Mouse (Mus musculus) midbrain, postnatal 0 days (tissue): ENCODE measurements around the gene Nup88. TPM values are rescaled to one million over a fixed set of nuclear protein-coding genes. Genes with fewer than 3 reads are reported as not detected.
"Not testable (repeated sequence)": the region's sequence is repeated elsewhere in the genome, so short reads cannot be mapped to it uniquely, and the experiment has no call there.

Experiments used
- ATAC-seq: fragments of 200-750 bp; cut with Nextera tagmentation; 2 replicates; pipeline ENCODE4 v1.8.0; 2017; ENCODE audit warnings: moderate number of reproducible peaks, mild to moderate bottlenecking, moderate TSS enrichment, moderate library complexity; ENCODE audit not compliant: low FRiP score
- DNase-seq: peaks from one replicate; pipeline ENCODE4 v3.0.0-alpha.2; 2015; ENCODE audit warnings: low spot score
- H3K27ac ChIP-seq: fragments of 300-500 bp; sonication (generic); 2 replicates; pipeline ENCODE4 v1.5.1; 2014; ENCODE audit warnings: low read depth, mild to moderate bottlenecking, low read length, mixed read lengths
- H3K27me3 ChIP-seq: fragments of 300-500 bp; sonication (generic); 2 replicates; pipeline ENCODE4 v1.6.1; 2014; ENCODE audit warnings: low read length, control low read depth, mixed read lengths; ENCODE audit not compliant: insufficient read depth
- H3K36me3 ChIP-seq: fragments of 300-500 bp; sonication (generic); 2 replicates; pipeline ENCODE4 v1.6.1; 2014; ENCODE audit warnings: low read length, control low read depth, mixed read lengths; ENCODE audit not compliant: insufficient read depth
- H3K4me1 ChIP-seq: fragments of 300-500 bp; sonication (generic); 2 replicates; pipeline ENCODE4 v1.6.1; 2014; ENCODE audit warnings: mild to moderate bottlenecking, control low read depth, antibody characterized with exemption, low read length, mixed read lengths; ENCODE audit not compliant: insufficient read depth
- H3K4me2 ChIP-seq: fragments of 300-500 bp; sonication (generic); 2 replicates; pipeline ENCODE4 v1.6.1; 2014; ENCODE audit warnings: low read depth, mild to moderate bottlenecking, low read length, mixed read lengths; ENCODE audit not compliant: poor library complexity, severe bottlenecking
- H3K4me3 ChIP-seq: fragments of 300-500 bp; sonication (generic); 2 replicates; pipeline ENCODE4 v1.5.1; 2014; ENCODE audit warnings: low read depth, mild to moderate bottlenecking, low read length, moderate library complexity
- H3K9ac ChIP-seq: fragments of 300-500 bp; sonication (generic); replicated peaks from 2 replicates; pipeline ENCODE4 v1.6.1; 2014; ENCODE audit warnings: mild to moderate bottlenecking, low read length, moderate library complexity, mixed read lengths; ENCODE audit not compliant: poor library complexity, severe bottlenecking
- H3K9me3 ChIP-seq: fragments of 300-500 bp; sonication (generic); 2 replicates; pipeline ENCODE4 v1.6.1; 2016; ENCODE audit warnings: low read length, control low read depth
- CTCF ChIP-seq: IDR thresholded peaks from 2 replicates; pipeline ENCODE4 v1.5.1; 2016; ENCODE audit warnings: antibody characterized with exemption, mild to moderate bottlenecking
- WGBS: fragments of 180-500 bp; shearing (Covaris S2); extraction: QIAGEN DNeasy Blood & Tissue Kit; methylation state at CpG from one replicate; pipeline ENCODE4 v1.1.7; 2014; 5-methylcytosine and 5-hydroxymethylcytosine counted together
- polyA plus RNA-seq: library from polyadenylated mRNA; unstranded; fragments of >200 nt; fragmentation: Nextera tagmentation; extraction: Ambion mirVana; gene quantifications from 2 replicates; pipeline ENCODE4 v1.2.1, GENCODE M21; 2015
- total RNA-seq: library from RNA; depleted of rRNA; stranded (reverse); fragments of >200 nt; gene quantifications from 2 replicates; pipeline ENCODE4 v1.2.3, GENCODE M21; 2014

Gene Nup88
- total and polyA plus RNA-seq, 2 experiments from 2014 or later: 63.8 to 104 TPM

DNA sequence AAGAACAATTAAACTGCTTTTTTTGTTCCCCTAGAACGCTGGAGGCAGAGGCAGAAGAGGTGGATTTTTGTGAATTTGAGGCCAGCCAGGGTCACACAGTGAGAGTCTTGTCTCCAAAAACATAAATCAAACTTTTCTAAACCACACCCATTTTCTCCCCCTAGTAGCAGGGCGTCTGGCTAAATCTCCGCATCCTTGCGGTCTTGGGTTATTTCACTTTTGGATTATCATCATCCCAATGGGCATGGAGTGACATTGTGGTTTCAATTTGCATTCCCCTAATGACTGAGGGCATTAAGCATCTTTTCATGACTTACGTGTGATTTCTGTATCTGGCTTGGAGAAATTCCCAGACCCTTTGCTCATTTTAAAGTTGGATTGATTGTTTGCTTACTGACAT is 38.3 kb downstream of the Nup88 start:
- H3K4me2 ChIP-seq: no peak overlapping the region
- no peak overlapping the region for H3K9ac ChIP-seq
- H3K9me3 ChIP-seq: no peaks in the 10 kb centered on the region
- no peak overlapping the region for H3K27ac ChIP-seq
- H3K27me3 ChIP-seq: no peaks in the 10 kb centered on the region
- no peak for DNase-seq
- no peak for ATAC-seq
- WGBS: 80% methylated on average over 5 of the region's 5 CpGs
- no peaks in the 10 kb centered on the region for H3K4me1 ChIP-seq
- no peak for TF ChIP-seq CTCF
- peaks cover 40% of the 10 kb centered on the region for H3K36me3 ChIP-seq
- H3K4me3 ChIP-seq: no peak overlapping the region

DNA sequence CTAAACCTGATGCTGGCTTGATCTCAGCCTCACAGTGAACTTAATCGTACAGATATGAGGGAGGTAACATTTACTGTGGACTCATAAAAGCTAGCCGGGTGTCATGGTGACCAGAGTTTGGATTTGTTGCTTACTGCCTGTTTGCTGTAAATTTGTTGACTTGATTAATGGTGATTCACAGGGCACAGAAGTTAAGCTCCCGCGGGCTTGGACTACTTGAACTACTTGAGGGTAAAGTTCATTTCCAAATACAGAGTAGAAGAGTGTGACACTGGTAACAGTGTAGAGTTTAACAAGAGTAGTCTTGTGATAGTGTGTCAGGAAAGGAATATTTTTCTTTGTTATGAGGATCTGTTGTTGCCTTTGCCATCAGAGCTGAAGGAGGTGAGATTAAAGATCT is 50.2 kb downstream of the Nup88 start:
- H3K9me3 ChIP-seq: no peaks in the 10 kb centered on the region
- TF ChIP-seq CTCF: no peak
- no peaks in the 10 kb centered on the region for H3K27me3 ChIP-seq
- H3K9ac ChIP-seq: no peak overlapping the region
- DNase-seq (no peak), ATAC-seq (no peak)
- H3K36me3 ChIP-seq: peaks cover 30% of the 10 kb centered on the region
- WGBS: 95% methylated on average over 4 of the region's 4 CpGs
- H3K4me1 ChIP-seq: no peaks in the 10 kb centered on the region
- H3K4me2 ChIP-seq: no peak overlapping the region
- H3K27ac ChIP-seq: no peak overlapping the region
- H3K4me3 ChIP-seq: no peak overlapping the region

DNA sequence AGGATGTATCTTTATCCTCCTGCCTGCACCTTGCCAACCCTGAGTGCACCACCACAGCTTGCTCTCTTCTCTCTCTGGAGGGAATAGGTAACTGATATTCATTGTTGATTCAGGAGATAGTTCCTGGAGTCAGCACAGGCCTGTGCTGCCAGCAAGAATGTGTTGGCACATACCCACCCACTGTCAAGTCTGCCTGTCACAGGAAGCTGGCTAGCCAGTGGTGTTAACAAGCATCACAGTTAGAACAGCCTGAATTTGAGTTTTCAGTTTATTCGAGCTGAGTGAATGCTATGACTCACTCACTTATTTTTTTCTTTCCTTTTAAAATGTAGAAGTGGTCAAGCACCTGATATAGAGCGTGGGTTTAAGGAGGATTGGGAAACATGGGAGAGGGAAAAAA is 51.9 kb downstream of the Nup88 start:
- Histone ChIP-seq H3K27me3 (no peaks in the 10 kb centered on the region), H3K4me3 (no peak overlapping the region), H3K9me3 (no peaks in the 10 kb centered on the region), H3K4me1 (no peaks in the 10 kb centered on the region), H3K4me2 (no peak overlapping the region), H3K36me3 (peaks cover 26% of the 10 kb centered on the region), H3K9ac (no peak overlapping the region), H3K27ac (no peak overlapping the region)
- WGBS: 95% methylated on average over 2 of the region's 2 CpGs
- no peak for TF ChIP-seq CTCF
- ATAC-seq: no peak
- DNase-seq: no peak

DNA sequence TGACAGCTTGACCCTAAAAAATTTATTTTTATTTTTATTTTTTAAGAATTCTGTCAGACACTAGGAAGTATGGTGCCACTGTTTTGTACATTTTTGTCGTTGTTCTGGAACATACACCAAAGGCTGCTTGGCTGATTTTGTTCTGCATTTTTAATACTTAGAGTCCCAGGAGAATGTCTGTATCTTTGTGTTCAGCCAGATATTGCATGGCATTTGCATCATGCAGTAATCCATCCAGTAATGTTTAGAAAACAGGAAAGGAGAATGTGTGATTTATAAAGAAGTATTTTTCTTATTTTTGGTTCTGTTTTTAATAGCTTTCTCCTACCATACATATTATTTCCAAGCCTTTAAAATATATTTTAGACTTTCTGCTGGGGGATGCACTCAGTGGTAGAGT is 57.9 kb downstream of the Nup88 start:
- no peak for ATAC-seq
- Histone ChIP-seq H3K4me3 (no peak overlapping the region), H3K27ac (no peak overlapping the region), H3K36me3 (peaks cover 19% of the 10 kb centered on the region), H3K9ac (no peak overlapping the region), H3K27me3 (no peaks in the 10 kb centered on the region), H3K4me2 (no peak overlapping the region), H3K9me3 (no peaks in the 10 kb centered on the region), H3K4me1 (no peaks in the 10 kb centered on the region)
- no peak for DNase-seq
- no peak for TF ChIP-seq CTCF
- WGBS: 69% methylated on average over 1 of the region's 1 CpGs

DNA sequence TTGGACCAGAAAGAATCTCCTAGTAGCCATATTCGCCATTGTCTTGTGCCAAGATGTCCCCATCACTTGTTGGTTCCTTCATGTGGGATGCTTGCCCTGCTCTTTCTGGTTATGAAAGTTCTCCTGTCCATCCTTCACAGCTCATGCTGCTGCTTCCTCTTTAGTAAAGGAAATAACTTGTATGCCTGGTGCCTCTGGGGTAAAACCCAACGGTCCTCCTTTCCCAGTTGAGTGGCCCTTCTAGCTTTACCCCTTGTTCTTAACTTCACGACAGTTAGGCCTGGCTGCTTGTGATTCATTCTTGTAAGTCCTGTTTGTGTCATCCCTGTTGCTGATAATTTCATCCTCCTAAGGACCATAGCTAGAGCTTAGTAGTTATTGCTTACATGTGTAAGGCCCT is 58.5 kb downstream of the Nup88 start:
- TF ChIP-seq CTCF: no peak
- ATAC-seq (no peak), DNase-seq (no peak)
- peaks cover 19% of the 10 kb centered on the region for H3K36me3 ChIP-seq
- no peak overlapping the region for H3K4me3 ChIP-seq
- H3K9ac ChIP-seq: no peak overlapping the region
- H3K27ac ChIP-seq: no peak overlapping the region
- no peak overlapping the region for H3K4me2 ChIP-seq
- no peaks in the 10 kb centered on the region for H3K27me3 ChIP-seq
- H3K4me1 ChIP-seq: no peaks in the 10 kb centered on the region
- 95% methylated on average over 3 of the region's 3 CpGs for WGBS
- H3K9me3 ChIP-seq: no peaks in the 10 kb centered on the region

DNA sequence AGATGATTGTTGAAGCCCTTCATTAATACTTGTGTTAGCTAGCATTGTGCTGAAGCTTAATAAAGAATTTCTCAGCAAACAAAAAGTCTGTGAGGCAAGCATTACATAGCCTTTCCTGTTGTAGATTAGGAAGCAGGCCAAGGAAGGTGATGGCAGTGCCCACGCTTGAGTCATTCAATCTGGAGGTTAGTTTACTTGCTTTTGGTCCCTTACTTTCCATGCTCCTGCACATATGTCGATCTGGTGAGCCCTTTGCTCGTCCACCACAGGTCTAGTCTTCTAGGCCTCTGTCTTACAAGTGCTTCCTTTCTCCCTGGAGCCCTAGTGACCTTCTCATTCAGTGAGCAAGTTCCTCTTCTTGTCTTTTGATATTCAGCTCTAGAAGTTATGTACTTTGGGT is 63.1 kb downstream of the Nup88 start:
- ATAC-seq (no peak), DNase-seq (no peak)
- no peak overlapping the region for H3K4me3 ChIP-seq
- TF ChIP-seq CTCF: no peak
- WGBS: 95% methylated on average over 3 of the region's 3 CpGs
- H3K27ac ChIP-seq: no peak overlapping the region
- peaks cover 22% of the 10 kb centered on the region for H3K36me3 ChIP-seq
- no peaks in the 10 kb centered on the region for H3K4me1 ChIP-seq
- H3K4me2 ChIP-seq: no peak overlapping the region
- no peaks in the 10 kb centered on the region for H3K9me3 ChIP-seq
- H3K27me3 ChIP-seq: no peaks in the 10 kb centered on the region
- no peak overlapping the region for H3K9ac ChIP-seq

DNA sequence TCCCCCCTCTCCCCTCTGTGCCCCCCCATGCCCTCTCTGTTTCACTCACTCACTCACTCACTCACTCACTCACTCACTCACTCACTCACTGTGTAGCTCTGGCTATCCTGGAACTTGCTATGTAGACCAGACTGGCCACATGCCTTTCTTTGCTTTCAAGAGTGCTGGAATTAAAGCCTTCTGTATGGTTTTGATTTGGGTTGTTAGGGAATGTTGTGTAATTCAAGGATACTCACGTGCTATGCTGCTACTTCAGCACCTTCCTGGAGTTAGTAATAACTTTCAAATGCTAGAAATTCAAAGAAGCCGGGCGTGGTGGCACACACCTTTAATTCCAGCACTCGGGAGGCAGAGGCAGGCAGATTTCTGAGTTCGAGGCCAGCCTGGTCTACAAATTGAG is 71.6 kb downstream of the Nup88 start:
- H3K36me3 ChIP-seq: peaks cover 21% of the 10 kb centered on the region
- not testable (repeated sequence) for ATAC-seq, H3K4me2 ChIP-seq, H3K9ac ChIP-seq, H3K27me3 ChIP-seq, H3K4me3 ChIP-seq, H3K9me3 ChIP-seq, DNase-seq, H3K4me1 ChIP-seq, H3K27ac ChIP-seq
- 96% methylated on average over 5 of the region's 5 CpGs for WGBS
